Mouse (Mus musculus) heart, embryonic 13.5 days (tissue): ENCODE data around the gene Txndc16. TPM values are rescaled to one million over a fixed set of nuclear protein-coding genes. Genes with fewer than 3 reads are reported as not detected.

Experiments used
- polyA plus RNA-seq: library from polyadenylated mRNA; unstranded; fragments of >200 nt; fragmentation: Nextera tagmentation; extraction: Ambion mirVana; gene quantifications from 2 replicates; pipeline ENCODE4 v1.2.1, GENCODE M21; 2015

Txndc16 gene
- polyA plus RNA-seq, 1 experiment from 2014 or later, result 11.1 TPM

Other genes with a start within 250 kb of the Txndc16 start
- gene Ptger2, start 232.1 kb downstream of the Txndc16 start, polyA plus RNA-seq, result 0.12 and 0.13 TPM in 2 replicates
- gene Gpr137c, start 611 bp downstream of the Txndc16 start, polyA plus RNA-seq, result 2.9 and 3.4 TPM in 2 replicates
- gene Ero1l, start 98.4 kb upstream of the Txndc16 start, polyA plus RNA-seq, result 32.0 and 37.0 TPM in 2 replicates
- gene Psmc6, start 109.5 kb upstream of the Txndc16 start, polyA plus RNA-seq, result 112 and 122 TPM in 2 replicates
- gene Styx, start 130.8 kb upstream of the Txndc16 start, polyA plus RNA-seq, result 46.1 and 58.3 TPM in 2 replicates
- 28.6 and 30.0 TPM in 2 replicates for gene Gnpnat1, start 184.6 kb upstream of the Txndc16 start, polyA plus RNA-seq